ENCODE assay signal across 11 mouse cellular contexts in genomic region chr5:148950064-148950463, GRCm38 (mm10). TPM values are rescaled to one million over a fixed set of nuclear protein-coding genes. Genes with fewer than 3 reads are reported as not detected.
A peak's percentile ranks its signal among the peaks of the same experiment; 100 is the strongest.
DNase-seq lines count a peak whose midpoint lies in the region; ATAC-seq lines count a peak whose summit lies in the region.
"Had no signal": no experiment of that assay in that cellular context is flagged by ENCODE, and none has a peak within 500 bp of the region (broad histone marks: within the 10 kb centered on the region; RNA-seq: fewer than 3 reads in every experiment).

No protein-coding gene starts in this region.

- H3K27me3 ChIP-seq in kidney, embryonic 14.5 days (ENCODE audit: control insufficient read depth, insufficient read depth, low read length) = no peaks in the 10 kb centered on the region
- H3K27me3 ChIP-seq in intestine, embryonic 16.5 days (replicated peaks; ENCODE audit: control insufficient read depth, insufficient read depth, low read length) = no peaks in the 10 kb centered on the region

- H3K9me3 ChIP-seq in kidney, embryonic 14.5 days (ENCODE audit: control insufficient read depth, low read length) = no peaks in the 10 kb centered on the region
- no peaks in the 10 kb centered on the region for H3K9me3 ChIP-seq in intestine, embryonic 16.5 days (ENCODE audit: control insufficient read depth, low read length)

- 0 out of 2 replicates have a peak, but pooled peaks have one; percentile 50 for ATAC-seq in kidney, embryonic 14.5 days (ENCODE audit: low FRiP score, low TSS enrichment)
- peak; percentile 58; the same call in 1 of the 2 replicates for ATAC-seq in intestine, embryonic 16.5 days
- ATAC-seq: forebrain, postnatal 0 days had no signal

- no peaks in the 10 kb centered on the region for H3K36me3 ChIP-seq in kidney, embryonic 14.5 days (ENCODE audit: control insufficient read depth, insufficient read depth, low read length)
- no peaks in the 10 kb centered on the region for H3K36me3 ChIP-seq in intestine, embryonic 16.5 days (ENCODE audit: control insufficient read depth, insufficient read depth, low read length)

- no peak overlapping the region for H3K4me3 ChIP-seq in kidney, embryonic 14.5 days (ENCODE audit: low read length)
- H3K4me3 ChIP-seq in intestine, embryonic 16.5 days (ENCODE audit: low read length) = no peak overlapping the region

- no peaks in the 10 kb centered on the region for H3K4me1 ChIP-seq in kidney, embryonic 14.5 days (ENCODE audit: control insufficient read depth, insufficient read depth, low read length)
- peaks cover 7% of the 10 kb centered on the region; the same call in 1 of the 2 replicates for H3K4me1 ChIP-seq in intestine, embryonic 16.5 days (ENCODE audit: control insufficient read depth, insufficient read depth, low read length)

- WGBS in kidney, embryonic 14.5 days = 14% methylated on average over 15 of the region's 15 CpGs
- 27% methylated on average over 15 of the region's 15 CpGs for WGBS in intestine, embryonic 16.5 days

- no peak overlapping the region for H3K4me2 ChIP-seq in kidney, embryonic 14.5 days (replicated peaks; ENCODE audit: low read depth, low read length)
- no peak overlapping the region; the same call in 1 of the 2 replicates for H3K4me2 ChIP-seq in intestine, embryonic 16.5 days (ENCODE audit: low read depth, low read length)

- no peak overlapping the region for H3K27ac ChIP-seq in kidney, embryonic 14.5 days (ENCODE audit: low read depth, low read length)
- H3K27ac ChIP-seq in intestine, embryonic 16.5 days (ENCODE audit: low read length) = peak overlapping the region; percentile 33

- no peak overlapping the region for H3K9ac ChIP-seq in kidney, embryonic 14.5 days (ENCODE audit: low read depth, low read length)
- H3K9ac ChIP-seq in intestine, embryonic 16.5 days (ENCODE audit: low read depth, low read length) = no peak overlapping the region
- H3K9ac ChIP-seq: forebrain, postnatal 0 days had no signal

- no peak for DNase-seq in kidney, adult 11 months
- peak; percentile 91 for DNase-seq in 3T3-L1 (ENCODE audit: low read depth, low spot score)
- peak; percentile 36 for DNase-seq in Muller cell, postnatal 12 days (ENCODE audit: inconsistent ontology term)
- DNase-seq in retina, postnatal 1 day = no peak
- no peak for DNase-seq in right cerebral cortex, postnatal 14 days
- DNase-seq in adrenal gland, adult 18-20 months (ENCODE audit: low spot score in 2 of 2) = no peak
- DNase-seq: cerebellum, postnatal 25 days; forebrain, postnatal 0 days; midbrain, embryonic 14.5 days had no signal

RNA-seq across cellular contexts. Expression of gene Katnal1, which starts 20.9 kb away (rescaled TPM):
- polyA plus RNA-seq in kidney, embryonic 14.5 days (2014; fragmentation: Nextera tagmentation; extraction: Ambion mirVana) = 7.7 and 13.3 TPM in 2 replicates
- polyA plus RNA-seq in intestine, embryonic 16.5 days (2015; fragmentation: Nextera tagmentation; extraction: Ambion mirVana) = 6.4 and 6.9 TPM in 2 replicates
- total RNA-seq in adrenal gland, adult 18-20 months (2021) = 1 to 10 TPM; 5.8 to 8.3 TPM

RNA-seq across cellular contexts. Expression of gene Gm42791, which starts 44.9 kb away (rescaled TPM):
- polyA plus RNA-seq in kidney, embryonic 14.5 days (2014; fragmentation: Nextera tagmentation; extraction: Ambion mirVana) = 0.47 TPM in 1 of 2 replicates, not detected in the other
- 0.80 and 1.0 TPM in 2 replicates for polyA plus RNA-seq in intestine, embryonic 16.5 days (2015; fragmentation: Nextera tagmentation; extraction: Ambion mirVana)
- total RNA-seq in adrenal gland, adult 18-20 months (2021) = 1 to 10 TPM; 3.4 to 8.0 TPM
- total RNA-seq: forebrain, postnatal 0 days had no signal
- polyA plus RNA-seq: midbrain, embryonic 14.5 days had no signal

Comparison
In these comparisons a context has a peak if more than half of its experiments do, and no peak if none do; other contexts are left out.
1. DNase-seq: peak in 3T3-L1 (single experiment) and Muller cell, postnatal 12 days (single experiment); none in kidney, adult 11 months (single experiment), retina, postnatal 1 day (single experiment), right cerebral cortex, postnatal 14 days (single experiment) and adrenal gland, adult 18-20 months (0 of 2).